Mouse (Mus musculus) olfactory bulb, adult 2 months (tissue): ENCODE data around the gene 4933400A11Rik. TPM values are rescaled to one million over a fixed set of nuclear protein-coding genes. Genes with fewer than 3 reads are reported as not detected.

ENCODE experiments used
- H3K27ac ChIP-seq: fragments of 200-500 bp; 2 replicates; pipeline ENCODE4 v1.5.1; 2012; ENCODE audit warnings: low read depth, low read length; ENCODE audit not compliant: insufficient read depth
- H3K4me1 ChIP-seq: fragments of 200-500 bp; 2 replicates; pipeline ENCODE4 v1.6.1; 2012; ENCODE audit warnings: low read length; ENCODE audit not compliant: control insufficient read depth, insufficient read depth
- H3K4me3 ChIP-seq: fragments of 200-500 bp; 2 replicates; pipeline ENCODE4 v1.5.1; 2012; ENCODE audit warnings: mild to moderate bottlenecking, low read depth, low read length, moderate library complexity; ENCODE audit not compliant: insufficient read depth
- CTCF ChIP-seq: fragments of 200-500 bp; IDR thresholded peaks from 2 replicates; pipeline ENCODE4 v1.5.1; 2012; ENCODE audit warnings: low read depth, mild to moderate bottlenecking, low read length, moderate library complexity; ENCODE audit not compliant: insufficient read depth
- POLR2A ChIP-seq: fragments of 200-500 bp; IDR thresholded peaks from 2 replicates; pipeline ENCODE4 v1.6.1; 2012; ENCODE audit warnings: mild to moderate bottlenecking, low read depth, low read length, moderate library complexity; ENCODE audit not compliant: insufficient read depth
- WGBS: fragments of 180-500 bp; shearing (Covaris S2); methylation state at CpG from one replicate; pipeline ENCODE4 v1.1.7; 2018; 5-methylcytosine and 5-hydroxymethylcytosine counted together
- polyA plus RNA-seq: library from polyadenylated mRNA; stranded (reverse); fragments of >200 nt; gene quantifications from 2 replicates; pipeline ENCODE4 v1.2.4, GENCODE M21; 2012; ENCODE audit warnings: low replicate concordance; ENCODE audit not compliant: missing spikeins, insufficient read depth, insufficient read length

The 4933400A11Rik gene
- not detected in 2 replicates for polyA plus RNA-seq

DNA sequence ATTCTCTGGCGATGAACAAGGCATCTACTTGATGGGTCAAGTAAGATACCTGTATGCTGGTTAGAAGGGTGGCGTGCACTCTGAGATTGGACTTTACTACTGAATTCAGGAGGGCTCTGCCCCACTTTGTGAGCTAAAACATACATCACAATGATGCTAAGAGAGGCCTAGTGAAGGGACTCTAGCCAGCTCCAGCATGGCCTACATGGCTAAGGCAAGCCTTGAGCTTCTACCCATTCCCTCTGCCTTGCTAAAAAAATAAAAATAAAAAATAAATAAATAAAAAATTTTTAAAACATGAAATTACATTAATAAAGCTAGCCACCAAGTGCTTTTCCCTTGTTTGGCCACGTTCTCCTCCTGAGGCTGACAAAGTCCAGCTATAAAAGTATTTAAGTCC, at the start of gene 4933400A11Rik:
Gene 4933400A11Rik, minus strand, starts transcription at position 101 of the 400 bp plus-strand sequence.
- Histone ChIP-seq H3K4me1 (no peaks in the 10 kb centered on the region), H3K4me3 (no peak within 1 kb of the TSS), H3K27ac (no peak within 1 kb of the TSS)
- WGBS = 90% methylated on average over 3 of the region's 3 CpGs
- TF ChIP-seq POLR2A = no peak
- TF ChIP-seq CTCF = no peak

DNA sequence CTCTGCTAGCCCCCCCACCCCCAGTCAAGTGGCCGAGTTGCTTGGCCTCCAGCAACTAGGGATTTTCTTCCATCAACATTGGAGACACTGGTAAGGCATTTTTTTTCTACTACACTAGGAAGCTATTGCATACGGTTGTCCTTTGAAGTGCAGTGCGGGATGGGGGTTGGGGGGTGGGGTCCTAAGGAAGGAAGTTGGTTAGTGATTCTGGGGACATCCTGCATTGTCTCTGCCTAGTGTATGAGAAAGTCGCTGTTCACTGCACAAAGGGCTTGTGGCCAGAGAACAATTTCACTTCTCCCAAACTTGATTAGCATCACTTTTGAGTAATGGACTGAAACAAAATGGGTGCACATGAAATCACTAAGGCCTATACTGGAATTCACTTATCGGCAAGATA, 48.7 kb upstream of the 4933400A11Rik start:
- TF ChIP-seq POLR2A = no peak
- TF ChIP-seq CTCF = no peak
- Histone ChIP-seq H3K4me3 (no peak overlapping the region), H3K4me1 (no peaks in the 10 kb centered on the region), H3K27ac (no peak overlapping the region)
- 53% methylated on average over 5 of the region's 5 CpGs for WGBS

DNA sequence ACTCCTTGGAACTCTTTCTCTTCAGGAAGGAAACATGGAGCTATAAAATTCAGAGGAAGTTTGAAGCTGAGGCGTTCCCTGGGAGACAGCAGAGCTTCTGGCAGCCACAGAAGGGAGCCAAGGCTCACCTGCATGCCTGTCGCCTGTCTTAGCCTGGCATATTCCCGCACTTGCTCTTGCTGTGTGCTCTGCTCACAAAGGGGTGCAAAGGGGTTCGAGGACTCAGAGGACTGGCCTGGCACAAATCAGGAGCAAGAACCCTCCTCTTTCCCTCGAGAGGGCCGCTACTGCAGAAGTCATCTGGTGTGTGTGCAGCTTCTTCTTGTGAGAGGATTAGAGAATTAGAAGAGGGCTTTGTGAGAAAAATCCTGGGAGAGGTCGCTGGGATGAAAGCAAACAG, 48.3 kb upstream of the 4933400A11Rik start:
- WGBS = 53% methylated on average over 7 of the region's 7 CpGs
- no peak overlapping the region for H3K27ac ChIP-seq
- no peaks in the 10 kb centered on the region for H3K4me1 ChIP-seq
- TF ChIP-seq CTCF (no peak), POLR2A (no peak)
- no peak overlapping the region for H3K4me3 ChIP-seq

DNA sequence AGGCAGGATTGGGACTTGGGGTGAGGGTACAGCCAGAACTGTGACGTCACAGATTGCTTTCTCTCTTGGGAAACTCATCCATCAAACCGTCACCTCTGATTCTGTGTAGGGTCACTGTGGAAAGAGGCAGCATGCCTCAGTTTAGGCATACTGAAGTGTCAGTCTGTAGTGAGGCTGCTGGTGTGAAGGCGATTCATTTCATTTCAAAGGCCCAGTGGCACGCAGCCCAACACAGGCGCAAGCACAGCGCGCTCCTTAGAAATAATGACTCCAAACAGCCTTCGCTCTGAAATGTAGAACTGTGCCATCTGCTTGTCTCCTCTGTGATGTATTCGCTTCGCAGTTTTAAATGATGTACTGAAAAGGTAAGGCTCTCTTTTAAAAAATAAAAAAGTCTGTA, 47.5 kb upstream of the 4933400A11Rik start:
- 60% methylated on average over 10 of the region's 10 CpGs for WGBS
- TF ChIP-seq CTCF (no peak), POLR2A (no peak)
- no peak overlapping the region for H3K27ac ChIP-seq
- H3K4me3 ChIP-seq = no peak overlapping the region
- no peaks in the 10 kb centered on the region for H3K4me1 ChIP-seq

DNA sequence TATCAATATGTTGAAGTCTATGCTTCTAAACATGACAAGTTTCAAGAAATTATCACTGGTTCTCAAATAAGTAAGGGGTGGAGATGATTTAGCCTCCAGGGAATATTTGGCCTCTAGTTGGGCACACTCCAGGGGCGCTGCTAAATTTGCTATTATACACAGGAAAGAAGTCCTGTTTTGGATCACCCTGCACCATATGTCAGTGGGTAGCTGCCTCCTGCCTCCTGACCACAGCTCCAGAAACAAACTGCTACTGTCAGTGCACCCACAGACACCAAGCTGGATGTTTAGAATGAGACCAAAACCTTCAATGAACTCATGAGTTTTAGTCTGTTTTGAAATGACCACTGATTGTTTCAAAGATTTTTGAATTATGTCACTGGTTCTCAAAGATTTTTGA, 34.2 kb upstream of the 4933400A11Rik start:
- H3K4me1 ChIP-seq = no peaks in the 10 kb centered on the region
- no peak overlapping the region for H3K27ac ChIP-seq
- no peak for TF ChIP-seq POLR2A
- no peak for TF ChIP-seq CTCF
- H3K4me3 ChIP-seq = no peak overlapping the region
- 78% methylated on average over 1 of the region's 1 CpGs for WGBS

DNA sequence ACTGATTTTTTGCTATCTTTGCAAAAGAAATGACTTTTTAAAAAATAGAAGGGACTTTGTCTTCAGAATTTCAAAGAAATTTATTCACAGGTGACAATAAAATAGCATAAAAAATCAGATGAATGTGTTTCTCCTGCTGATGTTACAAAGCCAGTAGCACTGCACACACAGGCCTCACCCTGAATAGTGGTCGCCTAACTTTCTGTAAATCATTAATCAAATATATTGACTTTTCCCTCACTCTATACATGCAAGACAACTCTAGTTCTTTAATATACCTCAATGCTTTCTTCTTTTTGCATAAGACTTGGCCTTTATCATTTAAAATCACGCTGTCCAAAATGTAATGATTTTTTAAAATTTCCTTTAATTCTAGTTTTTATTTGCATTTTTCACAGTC, 32.3 kb upstream of the 4933400A11Rik start:
- TF ChIP-seq POLR2A = no peak
- no peak for TF ChIP-seq CTCF
- Histone ChIP-seq H3K4me3 (no peak overlapping the region), H3K27ac (no peak overlapping the region), H3K4me1 (no peaks in the 10 kb centered on the region)
- WGBS = 87% methylated on average over 2 of the region's 2 CpGs

DNA sequence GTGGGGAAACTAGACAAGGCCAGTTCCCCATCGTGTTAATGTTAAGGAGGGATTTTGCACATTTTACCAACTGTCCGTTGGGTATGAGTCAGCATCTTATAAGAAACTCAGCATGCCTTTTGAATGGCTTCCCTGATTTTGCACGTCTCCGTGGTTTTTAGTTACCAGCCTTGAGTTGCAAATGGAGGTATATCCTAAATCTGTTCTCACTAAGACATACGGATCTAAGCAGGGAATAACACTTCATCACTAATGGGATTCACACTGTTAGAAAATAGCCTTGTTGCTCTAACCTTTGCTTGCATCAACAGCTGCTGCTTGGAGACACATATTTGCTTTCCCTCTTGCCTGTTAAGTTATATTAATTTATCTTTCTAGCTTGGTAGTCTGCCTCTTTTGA, 31.9 kb upstream of the 4933400A11Rik start:
- Histone ChIP-seq H3K4me1 (no peaks in the 10 kb centered on the region), H3K4me3 (no peak overlapping the region), H3K27ac (no peak overlapping the region)
- TF ChIP-seq CTCF = no peak
- TF ChIP-seq POLR2A = no peak
- 67% methylated on average over 5 of the region's 5 CpGs for WGBS

DNA sequence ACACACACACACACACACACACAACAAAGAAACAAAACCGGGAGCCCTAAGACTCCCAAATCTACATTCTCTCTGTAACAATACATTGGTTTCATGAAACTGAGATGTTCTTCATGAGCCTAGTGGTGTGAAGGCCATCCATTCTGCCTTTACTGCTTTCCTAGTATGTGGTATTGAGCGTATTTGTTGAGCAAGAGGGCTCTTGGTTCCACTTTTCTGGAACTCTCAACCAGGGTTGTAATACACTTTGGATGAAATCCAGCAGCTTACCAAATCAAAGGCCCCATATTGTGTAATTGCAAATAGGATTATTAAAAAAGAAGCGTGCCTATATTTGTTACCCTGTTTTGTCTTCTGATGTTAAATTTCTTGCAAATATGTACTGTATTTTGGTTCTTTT, 28.3 kb upstream of the 4933400A11Rik start:
- 81% methylated on average over 3 of the region's 3 CpGs for WGBS
- Histone ChIP-seq H3K4me1 (no peaks in the 10 kb centered on the region), H3K4me3 (no peak overlapping the region), H3K27ac (no peak overlapping the region)
- TF ChIP-seq CTCF (no peak), POLR2A (no peak)

DNA sequence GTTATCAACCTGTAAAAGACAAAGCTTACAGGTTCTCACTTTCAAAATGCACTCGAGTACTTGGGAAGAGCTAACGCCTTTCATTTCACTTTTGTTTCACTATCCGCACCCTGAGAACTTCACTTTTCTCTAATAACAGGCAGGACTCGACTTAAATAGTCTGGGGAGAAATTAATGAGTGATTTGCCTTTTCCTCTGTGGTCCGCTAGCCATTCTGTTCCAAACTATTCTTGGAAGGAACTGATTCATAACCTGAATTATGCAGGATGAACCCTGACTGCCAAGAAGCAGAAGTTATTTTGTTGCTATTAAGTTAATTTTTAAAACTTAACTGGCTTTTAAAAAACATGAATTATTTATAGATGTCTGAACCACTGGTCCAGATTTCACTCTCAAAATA, 26.4 kb upstream of the 4933400A11Rik start:
- TF ChIP-seq POLR2A (no peak), CTCF (no peak)
- Histone ChIP-seq H3K27ac (no peak overlapping the region), H3K4me1 (no peaks in the 10 kb centered on the region), H3K4me3 (no peak overlapping the region)
- 53% methylated on average over 5 of the region's 5 CpGs for WGBS

DNA sequence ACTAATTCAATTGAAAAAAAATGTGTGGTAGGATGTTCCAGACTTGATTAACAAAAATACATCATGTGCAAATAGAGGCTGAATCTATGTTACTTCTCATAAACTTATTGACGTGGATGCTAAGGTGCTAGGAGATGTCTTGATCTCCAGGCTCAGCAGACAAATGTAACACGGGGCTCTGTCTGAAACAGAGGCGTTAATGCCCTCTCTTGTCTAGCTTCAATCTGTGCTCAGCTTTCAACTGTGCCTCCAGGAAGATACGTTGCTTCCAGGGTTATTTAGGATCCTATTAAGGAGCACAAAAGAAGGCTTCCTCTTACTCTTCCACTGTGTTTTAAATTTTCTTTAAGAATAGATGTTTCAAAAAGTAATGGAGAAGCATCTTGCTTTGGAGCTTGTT, 20.8 kb upstream of the 4933400A11Rik start:
- Histone ChIP-seq H3K27ac (no peak overlapping the region), H3K4me3 (no peak overlapping the region), H3K4me1 (no peaks in the 10 kb centered on the region)
- TF ChIP-seq POLR2A = no peak
- TF ChIP-seq CTCF = no peak
- WGBS = 63% methylated on average over 4 of the region's 4 CpGs
